In genomic region chr6:146500771-146501170, GRCm38 (mm10) we compare ENCODE assay signal across 8 mouse cellular contexts. TPM values are rescaled to one million over a fixed set of nuclear protein-coding genes. Genes with fewer than 3 reads are reported as not detected.
DNase-seq lines count a peak whose midpoint lies in the region; ATAC-seq and TF ChIP-seq lines count a peak whose summit lies in the region.

No protein-coding gene starts in this region.

- no peaks in the 10 kb centered on the region for H3K36me3 ChIP-seq in intestine, embryonic 16.5 days (ENCODE audit: control insufficient read depth, insufficient read depth, low read length)

- H3K9ac ChIP-seq in intestine, embryonic 16.5 days (ENCODE audit: low read depth, low read length): peak overlapping the region; percentile 78; the same call in 1 of the 2 replicates

- H3K27me3 ChIP-seq in intestine, embryonic 16.5 days (replicated peaks; ENCODE audit: control insufficient read depth, insufficient read depth, low read length): 0 out of 2 replicates have a peak, but pooled peaks cover 2% of the 10 kb centered on the region

- H3K9me3 ChIP-seq in intestine, embryonic 16.5 days (ENCODE audit: control insufficient read depth, low read length): no peaks in the 10 kb centered on the region

- peak overlapping the region; percentile 63 for H3K4me3 ChIP-seq in layer of hippocampus, adult 2 months
- H3K4me3 ChIP-seq in embryonic fibroblast, embryonic 13.5 days (ENCODE audit: insufficient read depth, low read length): peak overlapping the region; percentile 79; the same call in 1 of the 2 replicates
- peak overlapping the region; percentile 84 for H3K4me3 ChIP-seq in intestine, embryonic 16.5 days (ENCODE audit: low read length)

- no peak for TF ChIP-seq POLR2A in embryonic fibroblast, embryonic 13.5 days (IDR thresholded peaks at IDR 0.05; ENCODE audit: low read depth, low read length)

- TF ChIP-seq CTCF in layer of hippocampus, adult 2 months (conservative IDR thresholded peaks at IDR 0.05): no peak
- no peak for TF ChIP-seq CTCF in embryonic fibroblast, embryonic 13.5 days (IDR thresholded peaks at IDR 0.05; ENCODE audit: borderline replicate concordance, insufficient read depth, low read length)

- peak overlapping the region; percentile 99 for H3K4me2 ChIP-seq in intestine, embryonic 16.5 days (ENCODE audit: low read depth, low read length)

- 0 out of 2 replicates have a peak, but pooled peaks cover 2% of the 10 kb centered on the region for H3K4me1 ChIP-seq in embryonic fibroblast, embryonic 13.5 days (ENCODE audit: control insufficient read depth, insufficient read depth, low read length)
- H3K4me1 ChIP-seq in intestine, embryonic 16.5 days (ENCODE audit: control insufficient read depth, insufficient read depth, low read length): peaks cover 11% of the 10 kb centered on the region; the same call in 1 of the 2 replicates

- peak overlapping the region; percentile 91 for H3K27ac ChIP-seq in layer of hippocampus, adult 2 months
- no peak overlapping the region for H3K27ac ChIP-seq in embryonic fibroblast, embryonic 13.5 days (ENCODE audit: insufficient read depth, low read length)
- no peak overlapping the region for H3K27ac ChIP-seq in intestine, embryonic 16.5 days (ENCODE audit: low read length)

- no peak for ATAC-seq in intestine, embryonic 16.5 days
- no peak for ATAC-seq in cerebellum, adult (ENCODE audit: insufficient number of reproducible peaks, low FRiP score, low TSS enrichment)

- no peak for DNase-seq in layer of hippocampus, adult 2 months (ENCODE audit: low spot score in 2 of 2)
- no peak for DNase-seq in layer of hippocampus, postnatal 36 days
- peak; percentile 14 for DNase-seq in neural tube, embryonic 10.5 days (ENCODE audit: extremely low spot score, low spot score)
- no peak for DNase-seq in left cerebral cortex, adult 9 months (ENCODE audit: low spot score in 2 of 2)
- no peak for DNase-seq in testis, postnatal 14 days (ENCODE audit: low spot score)

- WGBS in intestine, embryonic 16.5 days: 62% methylated on average over 5 of the region's 5 CpGs

RNA-seq across cellular contexts. Expression of gene Itpr2, which starts 1.3 kb away (rescaled TPM):
- 10 to 100 TPM; 15.6 to 22.1 TPM for total RNA-seq in layer of hippocampus, adult 2 months (2021)
- total RNA-seq in layer of hippocampus, postnatal 36 days (2021): 10 to 100 TPM; 15.7 to 21.3 TPM
- polyA plus RNA-seq in embryonic fibroblast, embryonic 13.5 days (2011; ENCODE audit: insufficient read length, low read depth, missing spikeins): 7.7 and 12.8 TPM in 2 replicates
- polyA plus RNA-seq in intestine, embryonic 16.5 days (2015; fragmentation: Nextera tagmentation; extraction: Ambion mirVana): 7.5 and 8.5 TPM in 2 replicates
